Mouse (Mus musculus): ENCODE data around the gene Dcaf8. TPM values are rescaled to one million over a fixed set of nuclear protein-coding genes. Genes with fewer than 3 reads are reported as not detected.

Gene Dcaf8
- polyA plus RNA-seq, 1 experiment from 2014 or later: 133 TPM

DNA sequence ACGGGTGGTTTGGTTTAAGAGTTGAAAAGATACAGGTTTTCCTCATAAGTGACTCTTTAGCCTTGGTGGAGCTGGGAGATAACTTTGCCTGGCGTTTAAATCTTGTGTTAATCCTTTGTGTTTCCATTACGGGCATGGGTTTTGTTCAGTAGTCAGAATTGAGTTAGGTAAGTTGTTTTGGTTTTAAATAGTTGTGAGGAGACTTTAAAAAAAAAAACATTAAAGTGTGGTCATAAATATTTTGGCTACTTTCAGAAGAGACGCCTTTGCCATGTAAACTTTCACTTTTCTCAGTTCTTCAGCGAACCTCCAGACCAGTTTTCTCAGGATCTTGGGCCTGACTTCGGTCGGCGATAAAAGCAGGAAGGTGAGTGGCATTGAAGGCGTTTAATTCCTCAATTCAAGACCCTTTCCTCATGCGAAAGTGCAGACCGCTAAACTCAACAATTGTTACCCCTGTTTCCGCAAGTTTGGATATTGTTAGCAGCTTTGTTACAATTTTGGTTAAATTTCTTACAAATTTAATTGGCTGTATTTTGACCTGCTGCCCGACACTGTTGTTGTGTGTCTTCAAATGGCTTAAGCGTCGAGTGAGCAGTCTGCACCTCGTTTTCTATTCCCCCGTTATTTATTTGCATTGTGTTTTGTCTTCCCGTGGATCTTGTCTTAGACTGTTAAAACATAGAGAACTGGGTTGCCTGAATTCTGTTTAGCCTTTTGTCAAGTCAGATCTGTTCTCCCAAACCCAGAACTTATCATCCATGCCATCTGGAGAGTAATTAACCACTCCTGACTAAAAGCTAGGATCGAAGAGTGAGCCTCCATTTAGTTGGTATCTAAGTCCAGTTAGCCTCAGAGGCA lies 1.3 kb downstream of the Dcaf8 start:
- peaks cover 35% of the 10 kb centered on the region for H3K36me3 ChIP-seq
- peak overlapping the region; percentile 92 for H3K27ac ChIP-seq (replicated peaks)
- H3K4me2 ChIP-seq (replicated peaks): peak overlapping the region; percentile 66
- H3K27me3 ChIP-seq: no peaks in the 10 kb centered on the region
- peak overlapping the region; percentile 96 for H3K9ac ChIP-seq (replicated peaks)
- no peaks in the 10 kb centered on the region for H3K9me3 ChIP-seq
- WGBS: 17% methylated on average over 19 of the region's 19 CpGs
- peaks cover 18% of the 10 kb centered on the region for H3K4me1 ChIP-seq
- peak overlapping the region; percentile 92 for H3K4me3 ChIP-seq
- no peak for ATAC-seq (ENCODE audit: low FRiP score, low read depth)

DNA sequence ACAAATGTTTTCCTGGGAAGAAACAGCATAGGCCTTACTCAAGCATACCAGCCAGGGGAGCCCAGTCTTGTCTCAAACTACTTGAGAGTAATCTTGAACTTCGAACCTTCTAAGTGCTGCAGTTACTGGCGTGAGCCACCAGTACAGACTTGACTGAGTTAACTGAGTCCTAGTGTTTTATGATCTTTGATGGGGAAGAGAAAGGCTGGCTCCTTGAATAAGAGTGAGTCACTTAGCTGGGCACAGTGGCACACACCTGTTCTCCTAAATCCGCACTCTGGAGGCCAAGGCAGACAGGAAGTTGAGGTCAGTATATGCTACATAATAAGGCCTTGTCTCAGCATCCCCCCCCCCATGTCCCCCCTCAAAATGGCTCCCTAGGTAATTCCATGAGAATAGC lies 6.7 kb downstream of the Dcaf8 start:
- peaks cover 7% of the 10 kb centered on the region for H3K4me1 ChIP-seq
- no peak overlapping the region for H3K9ac ChIP-seq (replicated peaks)
- WGBS: 93% methylated on average over 3 of the region's 3 CpGs
- no peak for ATAC-seq (ENCODE audit: low FRiP score, low read depth)
- no peaks in the 10 kb centered on the region for H3K9me3 ChIP-seq
- no peak overlapping the region for H3K4me3 ChIP-seq
- H3K27ac ChIP-seq (replicated peaks): no peak overlapping the region
- no peak overlapping the region for H3K4me2 ChIP-seq (replicated peaks)
- H3K36me3 ChIP-seq: peaks cover 64% of the 10 kb centered on the region
- no peaks in the 10 kb centered on the region for H3K27me3 ChIP-seq

DNA sequence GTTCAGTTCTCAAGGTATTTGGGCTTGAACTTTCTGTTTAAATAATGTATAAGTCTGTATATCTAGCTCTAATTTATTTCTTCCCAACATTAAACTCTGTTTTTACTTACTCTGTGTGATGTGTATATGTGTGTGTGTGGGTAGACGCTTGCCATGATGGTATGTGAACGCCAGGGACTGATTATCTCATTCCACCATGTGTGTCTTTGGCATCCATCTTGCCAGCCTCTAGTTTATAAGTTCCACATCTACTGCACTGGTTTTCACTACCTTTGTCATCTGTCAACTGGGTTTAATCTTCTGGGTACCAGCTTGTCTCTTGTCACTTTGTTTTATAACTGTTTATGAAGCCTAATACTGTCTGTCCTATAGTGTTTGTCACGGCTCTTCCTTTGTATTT lies 7.6 kb downstream of the Dcaf8 start:
- no peak overlapping the region for H3K4me2 ChIP-seq (replicated peaks)
- 96% methylated on average over 3 of the region's 3 CpGs for WGBS

DNA sequence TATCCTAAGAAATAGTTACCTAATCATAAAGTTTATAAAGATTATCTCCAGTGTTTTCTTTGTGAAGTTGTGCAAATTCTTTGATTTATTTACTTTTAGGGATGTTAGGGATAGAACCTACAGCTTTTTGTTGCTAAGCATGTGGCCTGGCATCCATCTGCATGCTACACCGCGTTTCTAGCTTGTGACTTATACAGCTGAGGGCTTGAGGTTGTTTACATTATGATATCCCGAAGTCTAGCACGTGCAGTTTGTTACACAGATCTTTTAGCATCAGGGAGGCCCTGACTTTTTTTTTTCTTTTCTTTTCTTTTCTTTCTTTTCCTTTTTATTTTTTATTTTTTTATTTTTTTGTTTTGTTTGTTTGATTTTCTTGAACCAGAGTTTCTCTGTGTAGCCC lies 12.1 kb downstream of the Dcaf8 start:
- Histone ChIP-seq H3K4me1 (no peaks in the 10 kb centered on the region; the same call in 1 of the 2 replicates), H3K36me3 (peaks cover 22% of the 10 kb centered on the region), H3K4me3 (no peak overlapping the region), H3K9ac (replicated peaks) (no peak overlapping the region), H3K27me3 (no peaks in the 10 kb centered on the region), H3K4me2 (replicated peaks) (no peak overlapping the region), H3K27ac (replicated peaks) (no peak overlapping the region), H3K9me3 (no peaks in the 10 kb centered on the region)
- ATAC-seq (ENCODE audit: low FRiP score, low read depth): no peak
- WGBS: 74% methylated on average over 4 of the region's 4 CpGs

More for the DNA sequence above, 7.6 kb downstream of the Dcaf8 start:
- Histone ChIP-seq H3K9ac (replicated peaks) (no peak overlapping the region), H3K36me3 (peaks cover 57% of the 10 kb centered on the region), H3K9me3 (no peaks in the 10 kb centered on the region), H3K4me1 (no peaks in the 10 kb centered on the region), H3K27me3 (no peaks in the 10 kb centered on the region), H3K27ac (replicated peaks) (no peak overlapping the region), H3K4me3 (no peak overlapping the region)
- no peak for ATAC-seq (ENCODE audit: low FRiP score, low read depth)

GRCm38 (mm10) chr1:172160508-172160907 lies 12.6 kb downstream of the Dcaf8 start:
- peaks cover 17% of the 10 kb centered on the region for H3K36me3 ChIP-seq
- H3K4me1 ChIP-seq: no peaks in the 10 kb centered on the region; the same call in 1 of the 2 replicates

GRCm38 (mm10) chr1:172162009-172162408 lies 14.1 kb downstream of the Dcaf8 start:
- Histone ChIP-seq H3K9me3 (no peaks in the 10 kb centered on the region), H3K27me3 (no peaks in the 10 kb centered on the region), H3K4me3 (no peak overlapping the region), H3K4me2 (replicated peaks) (no peak overlapping the region), H3K9ac (replicated peaks) (no peak overlapping the region), H3K4me1 (no peaks in the 10 kb centered on the region; the same call in 1 of the 2 replicates), H3K27ac (replicated peaks) (no peak overlapping the region), H3K36me3 (peaks cover 18% of the 10 kb centered on the region)
- ATAC-seq (ENCODE audit: low FRiP score, low read depth): no peak; the same call in 1 of the 2 replicates
- 93% methylated on average over 1 of the region's 1 CpGs for WGBS

More at GRCm38 (mm10) chr1:172160508-172160907, 12.6 kb downstream of the Dcaf8 start:
- Histone ChIP-seq H3K27ac (replicated peaks) (no peak overlapping the region), H3K4me3 (no peak overlapping the region), H3K9ac (replicated peaks) (no peak overlapping the region), H3K27me3 (no peaks in the 10 kb centered on the region), H3K9me3 (no peaks in the 10 kb centered on the region), H3K4me2 (replicated peaks) (no peak overlapping the region)
- no peak for ATAC-seq (ENCODE audit: low FRiP score, low read depth)

- ATAC-seq (ENCODE audit: low FRiP score, low read depth): no peak
- H3K4me3 ChIP-seq: no peak overlapping the region
- H3K9me3 ChIP-seq: no peaks in the 10 kb centered on the region
- no peak overlapping the region for H3K9ac ChIP-seq (replicated peaks)
- H3K4me2 ChIP-seq (replicated peaks): no peak overlapping the region
- WGBS: 90% methylated on average over 6 of the region's 6 CpGs
- peaks cover 28% of the 10 kb centered on the region for H3K36me3 ChIP-seq
- no peak overlapping the region for H3K27ac ChIP-seq (replicated peaks)
- no peaks in the 10 kb centered on the region; the same call in 1 of the 2 replicates for H3K4me1 ChIP-seq
- H3K27me3 ChIP-seq: no peaks in the 10 kb centered on the region
Observed at GRCm38 (mm10) chr1:172162959-172163358, 15.1 kb downstream of the Dcaf8 start.

GRCm38 (mm10) chr1:172167911-172168310 lies 20.0 kb downstream of the Dcaf8 start:
- Histone ChIP-seq H3K9ac (replicated peaks) (no peak overlapping the region), H3K27ac (replicated peaks) (no peak overlapping the region), H3K4me2 (replicated peaks) (no peak overlapping the region), H3K4me3 (no peak overlapping the region), H3K4me1 (no peaks in the 10 kb centered on the region; the same call in 1 of the 2 replicates), H3K27me3 (no peaks in the 10 kb centered on the region), H3K9me3 (no peaks in the 10 kb centered on the region), H3K36me3 (peaks cover 68% of the 10 kb centered on the region)
- WGBS: 75% methylated on average over 5 of the region's 5 CpGs
- ATAC-seq (ENCODE audit: low FRiP score, low read depth): no peak

DNA sequence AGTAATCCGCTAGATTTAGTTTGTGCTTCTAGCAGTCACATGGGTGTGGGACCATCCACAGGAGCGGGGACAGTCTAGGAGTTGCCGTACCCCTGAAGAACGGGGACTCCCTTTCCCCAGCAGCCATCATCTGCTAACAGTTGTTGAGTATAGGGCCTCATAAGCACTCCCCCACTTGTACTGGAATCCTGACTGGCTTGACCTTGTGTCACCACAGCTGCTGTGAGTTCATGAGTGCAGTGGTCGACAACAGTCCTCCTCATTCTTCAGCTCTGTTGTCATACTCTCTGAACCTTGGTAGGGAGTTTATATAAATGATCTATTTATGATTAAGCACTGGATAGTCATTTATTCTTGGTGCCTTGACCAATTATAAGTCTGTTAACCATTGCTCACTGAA lies 21.9 kb downstream of the Dcaf8 start:
- Histone ChIP-seq H3K9ac (replicated peaks) (no peak overlapping the region), H3K27me3 (no peaks in the 10 kb centered on the region), H3K36me3 (peaks cover 87% of the 10 kb centered on the region), H3K4me3 (no peak overlapping the region), H3K4me1 (no peaks in the 10 kb centered on the region), H3K4me2 (replicated peaks) (no peak overlapping the region), H3K9me3 (no peaks in the 10 kb centered on the region), H3K27ac (replicated peaks) (no peak overlapping the region)
- ATAC-seq (ENCODE audit: low FRiP score, low read depth): no peak
- WGBS: 99% methylated on average over 5 of the region's 5 CpGs

DNA sequence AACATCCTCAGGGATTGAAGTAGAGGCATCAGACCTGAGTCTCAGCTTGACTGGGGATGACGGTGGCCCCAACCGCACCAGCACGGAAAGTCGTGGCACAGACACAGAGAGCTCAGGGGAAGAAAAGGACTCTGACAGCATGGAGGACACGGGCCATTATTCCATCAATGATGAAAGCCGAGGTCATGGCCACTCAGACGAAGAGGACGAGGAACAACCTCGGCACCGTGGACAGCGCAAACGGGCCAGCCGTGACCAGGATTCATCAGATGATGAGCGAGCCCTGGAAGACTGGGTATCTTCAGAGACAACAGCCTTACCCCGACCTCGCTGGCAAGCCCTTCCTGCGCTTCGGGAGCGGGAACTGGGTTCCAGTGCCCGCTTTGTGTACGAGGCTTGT lies 24.5 kb downstream of the Dcaf8 start:
- peaks cover 86% of the 10 kb centered on the region for H3K36me3 ChIP-seq
- no peaks in the 10 kb centered on the region for H3K4me1 ChIP-seq
- 94% methylated on average over 21 of the region's 21 CpGs for WGBS

DNA sequence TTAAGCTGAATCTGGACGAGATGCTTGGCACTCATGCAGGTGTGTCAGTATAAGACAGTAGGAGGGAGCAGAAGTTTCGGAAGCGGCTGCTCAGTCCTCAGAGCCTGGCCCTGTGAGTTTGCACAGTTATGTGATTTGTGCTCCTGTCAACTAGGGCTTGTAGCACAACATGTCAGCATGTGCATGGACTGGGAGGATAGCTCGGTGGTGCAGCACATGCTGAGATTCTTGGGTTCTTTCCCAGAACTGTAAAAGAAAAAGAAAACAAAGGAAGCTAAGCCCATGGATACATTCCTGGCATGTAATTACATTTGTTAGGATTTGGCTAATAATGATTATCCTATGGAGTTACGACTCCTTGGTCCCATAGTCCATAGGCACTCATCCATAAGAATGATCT lies 25.3 kb downstream of the Dcaf8 start:
- ATAC-seq (ENCODE audit: low FRiP score, low read depth): no peak
- WGBS: 86% methylated on average over 5 of the region's 5 CpGs

More for the DNA sequence above, 24.5 kb downstream of the Dcaf8 start:
- Histone ChIP-seq H3K9ac (replicated peaks) (no peak overlapping the region), H3K27me3 (no peaks in the 10 kb centered on the region), H3K27ac (replicated peaks) (no peak overlapping the region), H3K4me2 (replicated peaks) (no peak overlapping the region), H3K9me3 (no peaks in the 10 kb centered on the region), H3K4me3 (no peak overlapping the region)
- ATAC-seq (ENCODE audit: low FRiP score, low read depth): no peak

DNA sequence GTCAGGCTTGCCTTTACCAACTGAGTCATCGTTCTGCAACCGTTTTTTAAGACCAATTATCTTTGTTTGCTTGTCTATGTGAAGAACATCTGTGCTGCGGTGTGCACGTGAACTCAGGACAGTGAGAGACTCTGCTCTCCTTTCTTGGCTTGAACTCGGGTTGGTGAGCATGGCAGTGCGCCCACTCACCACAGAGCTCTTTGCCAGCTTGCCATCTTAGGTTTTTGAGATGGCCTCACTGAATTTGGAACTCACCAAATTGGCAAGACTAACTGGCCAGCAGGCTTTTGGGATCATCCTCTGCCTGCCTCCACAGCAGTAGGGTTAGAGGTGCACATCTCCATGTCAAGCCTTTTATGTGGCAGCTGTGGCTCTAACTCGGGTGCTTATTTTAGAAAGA lies 29.9 kb downstream of the Dcaf8 start:
- Histone ChIP-seq H3K27ac (replicated peaks) (no peak overlapping the region), H3K27me3 (no peaks in the 10 kb centered on the region), H3K36me3 (peaks cover 79% of the 10 kb centered on the region), H3K4me3 (no peak overlapping the region), H3K4me2 (replicated peaks) (no peak overlapping the region), H3K9me3 (no peaks in the 10 kb centered on the region), H3K4me1 (no peaks in the 10 kb centered on the region), H3K9ac (replicated peaks) (no peak overlapping the region)
- ATAC-seq (ENCODE audit: low FRiP score, low read depth): no peak
- 91% methylated on average over 7 of the region's 7 CpGs for WGBS

More for the DNA sequence above, 25.3 kb downstream of the Dcaf8 start:
- Histone ChIP-seq H3K27me3 (no peaks in the 10 kb centered on the region), H3K4me2 (replicated peaks) (no peak overlapping the region), H3K27ac (replicated peaks) (no peak overlapping the region), H3K4me1 (no peaks in the 10 kb centered on the region), H3K4me3 (no peak overlapping the region), H3K9ac (replicated peaks) (no peak overlapping the region), H3K9me3 (no peaks in the 10 kb centered on the region), H3K36me3 (peaks cover 86% of the 10 kb centered on the region)

Measured in midbrain, embryonic 12.5 days (tissue).